Mouse (Mus musculus): ENCODE measurements around the gene Evx1. TPM values are rescaled to one million over a fixed set of nuclear protein-coding genes. Genes with fewer than 3 reads are reported as not detected.

The Evx1 gene
- total RNA-seq (2012; rRNA removed) (not detected in 2 replicates), total RNA-seq (2014; rRNA removed) (not detected in 2 replicates), polyA plus RNA-seq (2012; ENCODE audit: insufficient read length, low read depth) (not detected in 2 replicates)

DNA sequence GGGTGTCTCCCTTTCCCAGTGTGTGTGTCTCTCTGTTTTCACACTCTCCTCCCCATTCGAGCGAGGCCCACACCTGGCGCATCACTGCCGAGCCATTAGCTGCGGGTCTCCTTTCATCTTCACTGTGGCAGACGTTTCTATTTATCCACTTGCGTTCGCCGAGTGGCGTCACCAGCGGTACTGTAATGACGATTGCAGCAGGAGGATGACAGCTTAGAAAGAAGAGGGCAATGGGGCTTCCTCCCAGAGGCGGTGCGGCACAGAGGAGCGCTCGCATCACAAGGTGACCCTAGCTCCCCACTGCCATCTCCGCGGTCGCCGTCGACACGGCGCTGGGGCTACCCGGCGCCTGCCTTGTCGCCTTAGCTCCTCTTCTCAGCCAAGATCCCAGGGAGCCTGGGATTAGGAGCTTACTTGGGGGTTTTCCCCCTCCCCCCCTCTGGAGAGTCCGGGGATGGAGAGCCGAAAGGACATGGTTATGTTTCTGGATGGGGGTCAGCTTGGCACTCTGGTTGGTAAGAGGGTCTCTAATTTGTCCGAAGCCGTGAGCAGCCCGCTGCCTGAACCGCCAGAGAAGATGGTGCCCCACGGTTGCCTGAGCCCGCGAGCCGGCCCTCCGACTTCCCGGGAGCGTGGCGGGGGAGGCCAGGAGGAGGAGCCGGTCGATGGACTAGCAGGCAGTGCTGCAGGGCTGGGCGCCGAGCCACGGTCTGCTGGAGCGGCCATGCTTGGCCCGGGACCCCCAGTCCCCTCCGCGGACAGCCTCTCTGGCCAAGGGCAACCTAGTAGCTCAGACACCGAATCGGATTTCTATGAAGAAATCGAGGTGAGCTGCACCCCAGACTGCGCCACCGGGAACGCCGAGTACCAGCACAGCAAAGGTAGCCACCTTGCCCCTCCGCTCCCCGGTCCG is at the start of gene Evx1:
Evx1 (plus strand) TSS at position 108 of the 913 bp plus-strand sequence.
- Histone ChIP-seq H3K9me3 (replicated peaks; ENCODE audit: low read length) (peaks cover 2% of the 10 kb centered on the region), H3K36me3 (replicated peaks in 1 of 2; ENCODE audit: control insufficient read depth in 1 of 2, insufficient read depth in 1 of 2, low read length in 1 of 2) (no peaks in the 10 kb centered on the region), H3K4me1 (ENCODE audit: control insufficient read depth in 1 of 2, insufficient read depth in 2 of 2) (no peaks in the 10 kb centered on the region), H3K4me3 (replicated peaks in 1 of 3; ENCODE audit: low read depth in 2 of 3, low read length in 2 of 3, poor library complexity in 1 of 3) (no peak within 1 kb of the TSS), H3K79me2 (replicated peaks; ENCODE audit: control insufficient read depth, extremely low read depth, insufficient read depth, poor library complexity, severe bottlenecking) (no peaks in the 10 kb centered on the region), H3K4me2 (ENCODE audit: insufficient read depth, low read depth, poor library complexity, severe bottlenecking) (no peak within 1 kb of the TSS), H3K27me3 (replicated peaks) (no peaks in the 10 kb centered on the region), H3K27ac (ENCODE audit: insufficient read depth, low read depth) (no peak within 1 kb of the TSS), H3K9ac (ENCODE audit: insufficient read depth, low read depth) (no peak within 1 kb of the TSS)
- in situ Hi-C loops (cut with MboI; ENCODE audit: low pct_ligation_motif_present, low pct_unique_long_range_greater_than_20kb, low sequenced_read_pairs), result no loop called here
- TF ChIP-seq UBTF (IDR thresholded peaks at IDR 0.05; ENCODE audit: low read depth, low read length) (no peak), BHLHE40 (IDR thresholded peaks at IDR 0.05; ENCODE audit: low read depth, low read length) (no peak), GABPA (IDR thresholded peaks at IDR 0.05; ENCODE audit: insufficient replicate concordance, low read depth, low read length) (no peak), SMC3 (IDR thresholded peaks at IDR 0.05; ENCODE audit: low read depth, low read length) (no peak), CTCF (conservative IDR thresholded peaks at IDR 0.05 in 1 of 2, IDR thresholded peaks at IDR 0.05 in 1 of 2; ENCODE audit: low read depth in 2 of 2, low read length in 2 of 2) (no peak), KAT2A (IDR thresholded peaks at IDR 0.05; ENCODE audit: insufficient replicate concordance, low read length) (no peak), ZNF384 (IDR thresholded peaks at IDR 0.05; ENCODE audit: low read depth, low read length) (no peak), MAZ (IDR thresholded peaks at IDR 0.05; ENCODE audit: low read depth, low read length) (no peak), RCOR1 (conservative IDR thresholded peaks at IDR 0.05; ENCODE audit: low read depth, low read length) (no peak), MAFK (IDR thresholded peaks at IDR 0.05; ENCODE audit: insufficient replicate concordance, low read length) (no peak), JUND (conservative IDR thresholded peaks at IDR 0.05; ENCODE audit: low read depth, low read length) (no peak), HCFC1 (IDR thresholded peaks at IDR 0.05; ENCODE audit: low read depth, low read length) (no peak), MAX (IDR thresholded peaks at IDR 0.05; ENCODE audit: low read length) (no peak), EP300 (IDR thresholded peaks at IDR 0.05; ENCODE audit: low read length) (no peak), POLR2A (IDR thresholded peaks at IDR 0.05; ENCODE audit: low read depth, low read length) (no peak), USF2 (conservative IDR thresholded peaks at IDR 0.05; ENCODE audit: low read depth, low read length) (no peak)
- no peak for DNase-seq (ENCODE audit: extremely low read depth)
- dilution Hi-C loops (cut with MboI; ENCODE audit: extremely low pct_ligation_motif_present, extremely low pct_unique_long_range_greater_than_20kb, low sequenced_read_pairs), result no loop called here

DNA sequence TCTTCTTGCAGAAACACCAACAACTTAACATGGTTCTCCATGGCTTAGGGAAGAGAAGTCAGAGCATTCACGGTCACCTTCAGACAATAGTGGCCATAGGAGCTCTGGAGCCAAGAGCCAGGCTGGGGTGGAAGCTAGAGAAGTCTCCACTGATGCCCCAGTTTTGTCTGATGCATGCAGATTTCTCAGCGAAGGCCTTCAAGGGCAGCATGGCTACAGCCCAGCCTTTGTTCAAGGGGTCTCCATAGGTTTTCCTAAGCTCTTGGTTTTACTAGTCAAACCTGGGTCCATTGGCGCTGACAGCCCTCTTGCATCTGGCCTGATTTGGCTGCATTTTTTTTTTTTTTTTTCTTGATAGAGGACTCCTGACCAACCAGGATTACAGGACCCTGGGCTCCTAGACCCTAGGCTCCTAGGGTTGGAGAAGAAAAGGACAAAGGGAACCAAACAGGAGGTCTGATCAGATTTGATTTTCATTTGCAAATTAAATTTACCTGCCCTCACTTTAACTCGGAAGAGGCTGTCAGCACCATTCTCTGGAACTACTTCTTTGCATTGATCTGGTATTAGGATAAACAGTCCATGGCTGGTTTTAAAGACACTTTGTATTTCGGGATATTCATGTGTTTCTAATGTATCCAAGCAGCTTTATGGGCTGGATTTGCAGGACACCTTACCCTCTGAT is 49.0 kb upstream of the Evx1 start:
- H3K79me2 ChIP-seq (replicated peaks; ENCODE audit: control insufficient read depth, extremely low read depth, insufficient read depth, poor library complexity, severe bottlenecking), result no peaks in the 10 kb centered on the region
- peaks cover 5% of the 10 kb centered on the region for H3K9me3 ChIP-seq (replicated peaks; ENCODE audit: low read length)
- no peak for TF ChIP-seq ZMIZ1 (IDR thresholded peaks at IDR 0.05; ENCODE audit: low read depth, low read length)
- no peak for TF ChIP-seq MAX (IDR thresholded peaks at IDR 0.05; ENCODE audit: low read length)
- TF ChIP-seq ELF1 (IDR thresholded peaks at IDR 0.05; ENCODE audit: low read depth, low read length), result no peak
- no peak for TF ChIP-seq KAT2A (IDR thresholded peaks at IDR 0.05; ENCODE audit: insufficient replicate concordance, low read length)
- no peak for TF ChIP-seq CHD2 (IDR thresholded peaks at IDR 0.05; ENCODE audit: low read length)
- TF ChIP-seq SIN3A (IDR thresholded peaks at IDR 0.05; ENCODE audit: low read length), result no peak
- no peak for TF ChIP-seq GABPA (IDR thresholded peaks at IDR 0.05; ENCODE audit: insufficient replicate concordance, low read depth, low read length)
- no peak for TF ChIP-seq PAX5 (IDR thresholded peaks at IDR 0.05; ENCODE audit: low read length)
- TF ChIP-seq RAD21 (IDR thresholded peaks at IDR 0.05; ENCODE audit: low read depth, low read length), result no peak
- H3K9ac ChIP-seq (ENCODE audit: insufficient read depth, low read depth), result no peak overlapping the region
- in situ Hi-C loops (cut with MboI; ENCODE audit: low pct_ligation_motif_present, low pct_unique_long_range_greater_than_20kb, low sequenced_read_pairs) (loop anchor here (10.0 to 25.0 kb wide), 2 partner anchors 571 to 648 kb away; no protein-coding TSS in a partner anchor), dilution Hi-C loops (cut with MboI; ENCODE audit: extremely low pct_ligation_motif_present, extremely low pct_unique_long_range_greater_than_20kb, low sequenced_read_pairs) (no loop called here)
- no peak overlapping the region for H3K4me2 ChIP-seq (ENCODE audit: insufficient read depth, low read depth, poor library complexity, severe bottlenecking)
- no peaks in the 10 kb centered on the region for H3K36me3 ChIP-seq (replicated peaks in 1 of 2; ENCODE audit: control insufficient read depth in 1 of 2, insufficient read depth in 1 of 2, low read length in 1 of 2)
- no peak overlapping the region for H3K27ac ChIP-seq (ENCODE audit: insufficient read depth, low read depth)
- no peak for DNase-seq (ENCODE audit: extremely low read depth)
- no peak overlapping the region for H3K4me3 ChIP-seq (replicated peaks in 1 of 3; ENCODE audit: low read depth in 2 of 3, low read length in 2 of 3, poor library complexity in 1 of 3)
- H3K4me1 ChIP-seq (ENCODE audit: control insufficient read depth in 1 of 2, insufficient read depth in 2 of 2), result peaks cover 0 to 4% of the 10 kb centered on the region in 2 experiments; a peak in 1 of 4 replicates
- peaks cover 21% of the 10 kb centered on the region for H3K27me3 ChIP-seq (replicated peaks)
